Mouse (Mus musculus): ENCODE measurements around the gene 1700018B08Rik. TPM values are rescaled to one million over a fixed set of nuclear protein-coding genes. Genes with fewer than 3 reads are reported as not detected.

Gene 1700018B08Rik
- polyA plus RNA-seq (2011; ENCODE audit: insufficient read length, low read depth, missing spikeins) = not detected in 2 replicates

DNA sequence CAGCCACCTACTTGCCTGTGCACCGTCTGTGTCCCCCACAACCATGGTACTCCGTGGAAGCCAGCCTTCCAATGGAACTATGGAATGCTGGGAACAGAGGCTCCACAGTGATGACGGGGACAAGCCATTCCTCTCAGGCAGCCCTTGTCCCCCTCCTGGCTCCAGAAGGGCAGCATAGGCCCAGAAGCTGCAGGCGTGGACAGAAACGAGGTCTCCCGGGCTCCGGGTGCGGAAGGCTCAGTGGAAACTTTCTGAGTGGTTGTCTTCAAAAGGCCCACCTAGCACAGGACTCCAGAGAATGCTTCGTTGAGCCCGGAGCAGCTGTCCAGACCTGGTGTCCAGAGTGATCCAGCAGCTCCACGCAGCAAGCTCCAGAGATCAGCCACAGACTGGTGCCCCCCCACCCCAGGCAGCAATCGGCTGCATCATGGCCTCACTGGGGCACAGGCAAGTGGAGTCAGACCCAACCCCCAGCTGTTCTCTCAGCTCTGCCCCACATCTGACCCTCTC is at the start of gene 1700018B08Rik:
Gene 1700018B08Rik, minus strand, starts transcription at position 45 of the 510 bp plus-strand sequence.
- H3K4me3 ChIP-seq (ENCODE audit: insufficient read depth, low read length) = no peak within 1 kb of the TSS
- TF ChIP-seq POLR2A (IDR thresholded peaks at IDR 0.05; ENCODE audit: low read depth, low read length) (no peak), CTCF (IDR thresholded peaks at IDR 0.05; ENCODE audit: borderline replicate concordance, insufficient read depth, low read length) (no peak)
- H3K4me1 ChIP-seq (ENCODE audit: control insufficient read depth, insufficient read depth, low read length) = no peaks in the 10 kb centered on the region
- no peak within 1 kb of the TSS for H3K27ac ChIP-seq (ENCODE audit: insufficient read depth, low read length)

DNA sequence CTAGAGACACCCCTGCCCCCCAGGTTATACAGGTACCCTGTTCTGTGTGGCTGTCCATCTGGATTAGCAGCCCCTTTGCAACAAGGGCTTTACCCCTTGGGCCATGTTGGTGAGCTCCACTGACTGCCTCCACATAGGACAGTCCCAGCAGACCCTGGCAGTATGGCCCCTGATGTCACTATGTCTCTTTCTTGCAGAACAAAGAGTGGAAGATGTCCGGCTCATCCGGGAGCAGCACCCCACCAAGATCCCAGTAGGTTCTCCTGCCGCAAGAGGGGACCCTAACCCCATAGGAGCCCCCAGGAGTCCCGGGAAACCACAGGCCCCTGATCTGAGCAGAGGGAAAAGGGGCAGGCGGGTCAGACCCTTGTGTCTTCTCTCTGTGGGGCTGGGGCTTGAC is 49.2 kb upstream of the 1700018B08Rik start:
- peaks cover 2% of the 10 kb centered on the region; the same call in 1 of the 2 replicates for H3K4me1 ChIP-seq (ENCODE audit: control insufficient read depth, insufficient read depth, low read length)
- H3K27ac ChIP-seq (ENCODE audit: insufficient read depth, low read length) = no peak overlapping the region
- no peak overlapping the region for H3K4me3 ChIP-seq (ENCODE audit: insufficient read depth, low read length)
- TF ChIP-seq CTCF (IDR thresholded peaks at IDR 0.05; ENCODE audit: borderline replicate concordance, insufficient read depth, low read length) (no peak), POLR2A (IDR thresholded peaks at IDR 0.05; ENCODE audit: low read depth, low read length) (no peak)

GRCm38 (mm10) chr8:121591178-121592066 is 47.3 kb upstream of the 1700018B08Rik start:
- Histone ChIP-seq H3K4me3 (ENCODE audit: insufficient read depth, low read length) (peak overlapping the region; percentile 82), H3K4me1 (ENCODE audit: control insufficient read depth, insufficient read depth, low read length) (peaks cover 2% of the 10 kb centered on the region; the same call in 1 of the 2 replicates), H3K27ac (ENCODE audit: insufficient read depth, low read length) (no peak overlapping the region)
- no peak for TF ChIP-seq CTCF (IDR thresholded peaks at IDR 0.05; ENCODE audit: borderline replicate concordance, insufficient read depth, low read length)
- 0 out of 2 replicates have a peak, but pooled peaks have one; percentile 23 for TF ChIP-seq POLR2A (IDR thresholded peaks at IDR 0.05; ENCODE audit: low read depth, low read length)

DNA sequence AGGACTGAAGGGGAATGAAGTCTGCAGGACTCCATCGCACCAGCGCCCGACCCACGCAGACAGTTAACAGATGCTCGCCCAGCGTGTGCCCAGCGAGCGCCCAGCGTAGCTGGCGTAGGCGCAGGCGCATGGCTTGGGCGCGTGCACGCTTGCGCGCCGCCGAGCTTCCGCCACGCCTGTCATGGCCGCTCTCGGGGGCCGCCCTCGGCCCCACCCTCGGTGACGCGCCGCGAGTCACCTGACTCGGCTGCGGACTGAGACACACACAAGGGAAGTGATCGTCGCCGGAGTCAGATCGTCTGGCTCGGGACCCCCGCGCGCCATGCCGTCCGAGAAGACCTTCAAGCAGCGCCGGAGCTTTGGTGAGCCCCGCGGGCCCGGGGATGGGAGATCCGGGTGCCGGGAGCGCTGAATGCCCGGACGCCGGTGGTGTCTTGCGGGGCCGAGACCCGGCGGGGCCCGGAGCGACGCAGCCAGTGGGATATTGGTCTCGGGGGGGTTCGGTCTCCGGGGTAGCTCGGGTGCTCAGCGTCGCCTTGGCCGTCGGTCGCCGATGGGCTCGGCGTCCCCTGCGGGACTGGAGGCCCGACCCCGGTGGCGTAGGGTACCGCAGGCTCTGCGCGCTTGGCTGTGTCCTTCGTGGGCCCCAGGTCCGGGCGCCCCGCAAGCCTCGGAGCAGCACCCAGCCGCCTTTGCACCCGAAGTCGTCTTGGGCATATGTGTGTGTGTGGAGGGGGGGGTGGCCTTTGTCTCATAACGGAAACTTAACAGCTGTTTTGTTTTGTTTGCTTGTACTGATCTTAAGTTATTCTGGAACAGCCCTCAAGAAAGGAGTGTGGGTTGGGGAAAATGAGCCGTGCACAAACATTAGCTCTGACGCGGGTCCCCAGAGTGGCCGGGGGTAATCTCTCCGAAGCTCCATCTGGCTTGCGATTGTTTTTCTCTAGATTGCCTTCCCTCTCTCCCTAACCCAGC is 46.4 kb upstream of the 1700018B08Rik start, which contains the start of gene Map1lc3b:
Gene Map1lc3b, plus strand, starts transcription at position 159 of the 975 bp plus-strand sequence.
- peak within 1 kb of the TSS; percentile 82 for H3K4me3 ChIP-seq (ENCODE audit: insufficient read depth, low read length)
- H3K27ac ChIP-seq (ENCODE audit: insufficient read depth, low read length) = no peak within 1 kb of the TSS
- TF ChIP-seq POLR2A (IDR thresholded peaks at IDR 0.05; ENCODE audit: low read depth, low read length) (peak; percentile 87), CTCF (IDR thresholded peaks at IDR 0.05; ENCODE audit: borderline replicate concordance, insufficient read depth, low read length) (no peak)
- peaks cover 2% of the 10 kb centered on the region; the same call in 1 of the 2 replicates for H3K4me1 ChIP-seq (ENCODE audit: control insufficient read depth, insufficient read depth, low read length)

GRCm38 (mm10) chr8:121589205-121589726 is 45.1 kb upstream of the 1700018B08Rik start:
- TF ChIP-seq CTCF (IDR thresholded peaks at IDR 0.05; ENCODE audit: borderline replicate concordance, insufficient read depth, low read length) (no peak), POLR2A (IDR thresholded peaks at IDR 0.05; ENCODE audit: low read depth, low read length) (no peak)
- Histone ChIP-seq H3K27ac (ENCODE audit: insufficient read depth, low read length) (no peak overlapping the region), H3K4me1 (ENCODE audit: control insufficient read depth, insufficient read depth, low read length) (peaks cover 2% of the 10 kb centered on the region; the same call in 1 of the 2 replicates), H3K4me3 (ENCODE audit: insufficient read depth, low read length) (no peak overlapping the region)

DNA sequence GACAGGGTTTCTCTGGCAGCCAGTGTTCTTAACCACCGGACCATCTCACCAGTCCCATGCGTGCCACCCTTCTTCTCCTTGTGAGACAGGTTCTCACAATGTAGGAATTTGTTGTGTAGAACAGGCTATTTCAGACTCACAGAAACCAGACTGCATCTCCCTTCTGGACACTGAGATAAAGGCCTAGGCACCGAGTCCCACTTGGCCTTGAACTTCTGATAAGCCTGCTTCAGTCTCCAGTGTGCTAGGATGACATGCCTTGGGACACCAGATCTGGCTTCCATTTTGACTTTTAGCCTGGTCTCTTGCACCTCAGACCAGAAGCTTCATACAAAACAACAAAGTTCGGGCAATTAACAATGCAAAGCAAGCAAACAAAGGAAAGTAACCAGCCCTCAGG is 44.6 kb upstream of the 1700018B08Rik start:
- no peak for TF ChIP-seq CTCF (IDR thresholded peaks at IDR 0.05; ENCODE audit: borderline replicate concordance, insufficient read depth, low read length)
- no peak for TF ChIP-seq POLR2A (IDR thresholded peaks at IDR 0.05; ENCODE audit: low read depth, low read length)
- peaks cover 2% of the 10 kb centered on the region; the same call in 1 of the 2 replicates for H3K4me1 ChIP-seq (ENCODE audit: control insufficient read depth, insufficient read depth, low read length)

DNA sequence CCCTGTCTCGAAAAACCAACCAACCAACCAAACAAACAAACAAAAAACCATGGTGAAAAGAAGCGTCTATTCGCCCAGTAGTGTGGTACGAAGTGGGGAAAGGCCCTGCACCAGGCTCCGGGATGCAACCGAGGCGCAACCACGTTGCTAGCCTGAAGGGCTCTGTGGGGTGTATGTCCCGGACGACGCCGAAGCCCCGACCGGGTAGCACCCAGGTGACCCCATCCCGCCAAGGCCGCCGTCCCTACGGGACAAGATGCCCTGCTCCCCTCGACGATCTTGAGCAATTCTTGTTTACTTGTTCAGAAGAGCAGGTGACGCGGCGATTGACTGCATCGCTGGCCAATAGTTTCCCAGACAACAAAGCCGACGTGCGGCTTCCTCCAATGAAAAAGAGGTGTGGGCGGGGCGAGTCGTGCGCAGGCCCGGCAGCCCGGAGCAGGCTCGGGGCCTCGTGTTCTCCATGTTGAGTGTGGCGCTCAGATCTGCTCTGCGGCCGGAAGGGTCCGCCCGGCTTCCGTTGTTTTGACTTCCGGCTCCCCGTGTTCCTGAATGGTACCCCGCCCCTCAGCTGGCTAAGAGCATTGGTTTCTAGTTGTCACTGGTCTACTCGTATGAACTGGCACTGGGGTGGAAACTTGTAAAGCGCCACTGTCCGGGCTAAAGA is 41.2 kb upstream of the 1700018B08Rik start:
- Histone ChIP-seq H3K27ac (ENCODE audit: insufficient read depth, low read length) (no peak overlapping the region), H3K4me3 (ENCODE audit: insufficient read depth, low read length) (peak overlapping the region; percentile 63), H3K4me1 (ENCODE audit: control insufficient read depth, insufficient read depth, low read length) (no peaks in the 10 kb centered on the region)
- no peak for TF ChIP-seq CTCF (IDR thresholded peaks at IDR 0.05; ENCODE audit: borderline replicate concordance, insufficient read depth, low read length)
- TF ChIP-seq POLR2A (IDR thresholded peaks at IDR 0.05; ENCODE audit: low read depth, low read length) = peak; percentile 69

More for the DNA sequence above, 44.6 kb upstream of the 1700018B08Rik start:
- Histone ChIP-seq H3K27ac (ENCODE audit: insufficient read depth, low read length) (no peak overlapping the region), H3K4me3 (ENCODE audit: insufficient read depth, low read length) (no peak overlapping the region)

DNA sequence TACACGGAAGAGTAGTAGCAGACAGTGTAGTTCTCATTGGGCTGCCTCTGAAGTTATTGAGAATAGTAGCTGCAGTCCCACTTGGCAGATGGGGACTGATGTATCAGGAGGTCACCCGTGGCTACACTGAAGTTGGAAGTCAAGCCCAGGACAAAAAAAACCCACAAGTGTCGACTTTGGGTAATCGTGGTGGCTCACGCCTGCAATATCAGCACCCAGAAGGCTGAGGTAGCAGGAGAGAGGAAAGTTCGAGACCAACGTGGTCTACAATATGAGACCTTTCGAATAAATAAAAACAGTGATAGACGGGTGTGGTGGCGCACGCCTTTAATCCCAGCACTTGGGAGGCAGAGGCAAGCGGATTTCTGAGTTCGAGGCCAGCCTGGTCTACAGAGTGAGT is 40.6 kb upstream of the 1700018B08Rik start:
- H3K4me1 ChIP-seq (ENCODE audit: control insufficient read depth, insufficient read depth, low read length) = no peaks in the 10 kb centered on the region
- H3K27ac ChIP-seq (ENCODE audit: insufficient read depth, low read length) = no peak overlapping the region
- peak overlapping the region; percentile 63 for H3K4me3 ChIP-seq (ENCODE audit: insufficient read depth, low read length)
- TF ChIP-seq POLR2A (IDR thresholded peaks at IDR 0.05; ENCODE audit: low read depth, low read length) (no peak; the same call in 1 of the 2 replicates), CTCF (IDR thresholded peaks at IDR 0.05; ENCODE audit: borderline replicate concordance, insufficient read depth, low read length) (no peak)
